Mouse (Mus musculus): ENCODE measurements around the gene Ccdc194.

Gene Ccdc194

GRCm38 (mm10) chr8:71525226-71526050 lies at the start of gene Ccdc194:
Gene Ccdc194 (minus strand): TSS chr8:71525711.
- DNase-seq (ENCODE audit: low read depth, low spot score), result no peak

GRCm38 (mm10) chr8:71575020-71575419 lies 49.5 kb upstream of the Ccdc194 start:
- DNase-seq (ENCODE audit: low read depth, low spot score), result no peak

DNA sequence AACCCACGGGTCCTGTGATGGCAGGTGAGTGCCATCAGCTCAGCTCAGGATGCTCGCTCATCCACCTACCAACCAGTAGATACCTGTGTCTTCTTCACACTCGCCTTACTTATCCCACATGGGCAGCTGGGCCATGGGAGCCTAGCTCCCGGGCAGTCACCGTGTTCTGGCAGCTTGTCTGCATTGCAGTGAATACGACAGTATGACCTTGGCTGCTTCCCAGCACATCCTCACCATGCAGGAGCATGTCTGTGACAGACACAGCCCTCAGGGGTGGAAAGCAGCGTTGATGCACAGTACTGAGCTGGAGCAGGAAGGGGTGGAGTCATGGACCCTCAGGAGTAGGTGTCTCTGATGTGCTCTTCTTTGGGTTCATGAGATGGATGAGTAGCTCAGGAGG lies 48.9 kb upstream of the Ccdc194 start:
- DNase-seq (ENCODE audit: low read depth, low spot score), result no peak

- DNase-seq (ENCODE audit: low read depth, low spot score), result no peak
Observed at GRCm38 (mm10) chr8:71572847-71573633, 47.5 kb upstream of the Ccdc194 start.

GRCm38 (mm10) chr8:71572077-71572476 lies 46.6 kb upstream of the Ccdc194 start:
- no peak for DNase-seq (ENCODE audit: low read depth, low spot score)

DNA sequence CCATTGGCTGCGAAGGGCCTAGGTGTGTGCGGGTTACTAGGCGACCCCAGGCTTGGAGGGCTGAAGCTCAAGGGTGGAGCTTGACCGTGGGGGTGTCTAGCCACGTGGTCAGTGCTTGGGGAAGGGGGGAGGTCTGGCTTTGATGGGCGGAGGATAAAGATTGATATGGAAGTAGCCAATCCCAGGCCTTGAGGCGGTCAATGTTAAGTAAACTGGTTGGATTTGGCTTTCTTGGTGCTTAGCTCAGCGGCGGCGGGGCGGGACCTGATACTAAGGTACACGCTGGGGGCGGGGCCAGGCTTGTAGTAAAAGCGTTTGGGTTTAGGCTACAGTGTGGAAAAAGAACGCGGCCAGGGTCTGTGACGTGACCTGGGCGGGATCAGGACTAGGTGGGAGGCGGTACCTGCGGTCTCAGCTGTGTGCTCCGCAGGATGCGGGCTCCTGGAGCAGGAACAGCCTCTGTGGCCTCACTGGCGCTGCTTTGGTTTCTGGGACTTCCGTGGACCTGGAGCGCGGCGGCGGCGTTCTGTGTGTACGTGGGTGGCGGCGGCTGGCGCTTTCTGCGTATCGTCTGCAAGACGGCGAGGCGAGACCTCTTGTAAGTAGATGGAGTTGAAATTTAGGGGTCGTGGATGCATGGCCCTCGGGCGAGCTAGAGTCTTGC lies 44.9 kb upstream of the Ccdc194 start:
- peak; percentile 99 for DNase-seq (ENCODE audit: low read depth, low spot score)

- DNase-seq (ENCODE audit: low read depth, low spot score), result peak; percentile 99
Observed at GRCm38 (mm10) chr8:71569366-71570290, 44.1 kb upstream of the Ccdc194 start.

DNA sequence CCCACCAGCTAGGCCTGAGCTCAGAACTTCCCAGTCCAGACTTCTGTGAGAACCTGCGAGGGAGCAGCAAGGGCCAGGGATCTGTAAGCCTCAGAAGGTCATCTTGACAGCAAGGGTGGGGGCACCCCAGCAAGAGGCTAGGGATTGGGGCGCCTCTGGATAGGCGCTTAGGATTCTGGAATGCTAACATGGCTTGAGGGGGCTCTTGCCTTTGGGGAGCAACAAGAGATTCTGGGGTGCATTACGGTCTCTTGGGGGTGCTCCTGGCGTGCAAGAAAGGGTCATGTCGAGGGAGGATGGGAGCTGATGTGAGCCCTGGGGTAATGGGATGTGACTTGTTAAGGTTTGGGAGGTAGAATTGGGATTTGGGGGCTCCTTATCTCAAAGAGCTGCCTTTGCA lies 43.4 kb upstream of the Ccdc194 start:
- no peak for DNase-seq (ENCODE audit: low read depth, low spot score)

GRCm38 (mm10) chr8:71568387-71568937 lies 43.0 kb upstream of the Ccdc194 start, which contains the start of gene Slc27a1:
Gene Slc27a1 (plus strand): TSS chr8:71568882.
- DNase-seq (ENCODE audit: low read depth, low spot score), result no peak

- DNase-seq (ENCODE audit: low read depth, low spot score), result no peak
Observed at GRCm38 (mm10) chr8:71567587-71567986, 42.1 kb upstream of the Ccdc194 start.

- no peak for DNase-seq (ENCODE audit: low read depth, low spot score)
Observed at GRCm38 (mm10) chr8:71566501-71566900, 41.0 kb upstream of the Ccdc194 start, which contains the start of gene Nxnl1. Gene Nxnl1 (minus strand): TSS chr8:71566601.

DNA sequence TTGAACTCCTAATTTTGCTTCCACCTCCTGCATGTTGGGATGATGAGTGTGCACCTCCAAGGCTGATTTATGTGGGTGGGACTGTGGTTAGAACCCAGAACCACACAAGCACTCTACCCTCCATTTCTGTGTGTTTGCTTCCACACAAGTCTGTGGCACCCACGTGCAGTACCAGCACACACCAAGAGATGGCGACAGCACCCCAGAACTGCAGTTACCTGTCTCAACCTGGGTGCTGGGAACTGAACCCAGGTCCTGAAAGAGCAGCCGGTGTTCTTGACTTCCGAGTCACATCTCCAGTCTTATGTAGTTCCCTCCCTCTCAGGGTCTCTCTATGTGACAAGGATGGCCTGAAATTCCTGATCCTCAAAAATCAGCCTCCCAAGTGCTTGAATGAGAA lies 38.5 kb upstream of the Ccdc194 start:
- no peak for DNase-seq (ENCODE audit: low read depth, low spot score)

GRCm38 (mm10) chr8:71562751-71563150 lies 37.2 kb upstream of the Ccdc194 start:
- no peak for DNase-seq (ENCODE audit: low read depth, low spot score)

GRCm38 (mm10) chr8:71561401-71561800 lies 35.9 kb upstream of the Ccdc194 start:
- DNase-seq (ENCODE audit: low read depth, low spot score), result peak; percentile 84

- no peak for DNase-seq (ENCODE audit: low read depth, low spot score)
Observed at GRCm38 (mm10) chr8:71560765-71561164, 35.3 kb upstream of the Ccdc194 start.

DNA sequence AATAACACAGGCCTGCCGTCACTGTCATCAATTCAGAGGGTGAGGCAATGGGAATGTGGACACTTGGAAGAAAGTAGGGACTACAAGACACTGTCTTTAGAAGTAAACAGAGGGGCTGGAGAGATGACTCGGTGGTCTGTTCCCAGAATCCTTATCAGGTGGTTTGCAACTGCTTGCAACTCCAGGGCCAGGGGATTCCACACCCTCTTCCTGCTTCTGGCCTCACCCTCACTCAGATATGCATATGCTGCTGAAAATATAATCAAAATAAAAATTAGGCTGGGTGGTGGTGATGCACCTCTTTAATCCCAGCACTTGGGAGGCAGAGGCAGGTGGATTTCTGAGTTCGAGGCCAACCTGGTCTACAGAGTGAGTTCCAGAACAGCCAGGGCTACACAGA lies 34.6 kb upstream of the Ccdc194 start:
- no peak for DNase-seq (ENCODE audit: low read depth, low spot score)

DNA sequence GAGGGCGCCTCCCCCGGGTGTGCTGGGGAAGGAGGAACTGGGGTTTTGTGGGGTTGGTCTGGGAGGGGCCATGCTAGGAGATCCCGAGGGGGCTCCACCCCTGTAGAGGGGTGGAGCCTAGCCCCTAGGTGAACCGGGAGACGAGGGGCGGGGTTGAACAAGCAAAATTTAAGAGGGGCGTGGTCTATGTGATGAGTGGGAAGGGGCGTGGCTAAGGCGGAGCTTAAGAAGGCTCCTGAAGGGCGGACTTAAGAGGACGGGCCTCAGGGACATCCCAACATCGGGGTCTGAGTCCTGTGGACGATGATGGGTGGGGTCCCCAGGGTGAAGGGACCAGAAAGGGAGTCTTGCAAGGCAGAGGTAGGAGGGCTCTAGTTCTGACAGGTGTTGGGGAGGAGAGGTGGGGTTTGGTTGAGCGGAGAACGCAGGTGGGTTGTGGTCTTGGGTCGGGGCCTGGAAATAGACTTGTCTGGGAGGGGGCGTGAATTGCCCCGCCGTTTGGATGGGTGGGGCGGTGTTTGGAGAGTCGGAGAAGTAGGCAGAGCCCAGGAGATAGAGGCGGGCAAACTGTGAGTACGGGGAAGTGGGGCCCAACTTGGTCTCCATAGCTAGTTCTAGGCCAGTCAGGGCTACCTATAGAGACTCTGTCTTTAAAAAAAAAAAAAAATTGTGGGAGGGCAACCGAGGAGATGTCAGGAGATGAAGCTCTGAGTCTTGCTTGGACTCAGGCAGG lies 33.6 kb upstream of the Ccdc194 start:
- DNase-seq (ENCODE audit: low read depth, low spot score), result peak; percentile 97

GRCm38 (mm10) chr8:71558071-71558957 lies 32.8 kb upstream of the Ccdc194 start, which contains the start of gene Tmem221:
Gene Tmem221 (minus strand): TSS chr8:71558871.
- no peak for DNase-seq (ENCODE audit: low read depth, low spot score)

DNA sequence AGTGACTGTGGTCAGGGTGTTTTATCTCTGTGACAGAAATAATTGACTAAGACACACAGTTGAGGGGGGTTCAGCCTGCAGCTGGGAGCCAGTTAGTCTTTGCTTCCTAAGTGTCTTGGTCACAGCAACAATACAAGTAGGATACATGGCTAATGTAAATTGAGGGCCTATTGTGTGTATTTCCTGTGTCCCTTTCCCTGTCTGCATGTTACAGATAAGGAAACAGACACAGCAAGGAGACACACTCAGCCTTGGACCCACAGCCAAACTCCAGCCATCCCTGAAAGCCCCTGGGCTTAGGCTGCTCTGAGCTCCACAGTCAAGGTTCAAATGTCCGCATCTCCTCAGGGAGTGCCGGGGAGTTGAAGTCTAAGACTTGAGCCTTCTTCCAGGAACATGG lies 29.1 kb upstream of the Ccdc194 start:
- DNase-seq (ENCODE audit: low read depth, low spot score), result no peak
